In the genomic region with DNA sequence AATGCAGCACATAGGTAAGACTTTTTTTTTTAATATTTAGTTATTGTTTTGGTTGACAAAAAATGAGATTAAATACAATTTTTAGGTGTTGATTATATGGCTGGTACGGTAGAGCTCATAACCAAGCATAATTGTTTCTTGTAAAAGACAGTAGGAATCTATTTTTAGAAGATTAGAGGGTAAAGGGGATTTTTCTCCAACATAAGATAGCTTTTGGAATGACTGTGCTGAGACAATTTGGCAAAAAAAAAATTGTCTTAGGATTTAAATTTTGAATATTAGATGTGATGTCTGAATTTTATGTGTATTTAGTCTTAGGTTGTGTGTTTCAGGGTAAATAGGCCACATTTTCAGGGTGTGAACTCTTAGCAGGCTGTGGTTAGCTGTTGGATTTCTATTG, we compare ENCODE assay signal across 8 mouse cellular contexts. TPM values are rescaled to one million over a fixed set of nuclear protein-coding genes. Genes with fewer than 3 reads are reported as not detected.
DNase-seq lines count a peak whose midpoint lies in the region; ATAC-seq and TF ChIP-seq lines count a peak whose summit lies in the region.

No protein-coding gene starts in this region.

- H3K4me3 ChIP-seq in cerebellum, adult 2 months (replicated peaks; ENCODE audit: insufficient read depth, low read depth, low read length), result peak overlapping the region; percentile 96
- H3K4me3 ChIP-seq in liver, postnatal 0 days (ENCODE audit: low read depth, low read length), result no peak overlapping the region
- peak overlapping the region; percentile 40 for H3K4me3 ChIP-seq in hindbrain, embryonic 14.5 days (replicated peaks; ENCODE audit: low read length)
- H3K4me3 ChIP-seq in neural tube, embryonic 15.5 days (replicated peaks), result peak overlapping the region; percentile 48

- H3K27me3 ChIP-seq in cerebellum, adult 2 months (ENCODE audit: control insufficient read depth, insufficient read depth, low read length), result no peaks in the 10 kb centered on the region
- H3K27me3 ChIP-seq in liver, postnatal 0 days (ENCODE audit: insufficient read depth, low read length), result no peaks in the 10 kb centered on the region
- no peaks in the 10 kb centered on the region for H3K27me3 ChIP-seq in hindbrain, embryonic 14.5 days (ENCODE audit: control insufficient read depth, insufficient read depth, low read length)
- H3K27me3 ChIP-seq in neural tube, embryonic 15.5 days (replicated peaks), result no peaks in the 10 kb centered on the region

- H3K36me3 ChIP-seq in liver, postnatal 0 days (replicated peaks; ENCODE audit: insufficient read depth, low read length), result peaks cover 28% of the 10 kb centered on the region
- peaks cover 26% of the 10 kb centered on the region for H3K36me3 ChIP-seq in hindbrain, embryonic 14.5 days (replicated peaks; ENCODE audit: control insufficient read depth, insufficient read depth)
- peaks cover 13% of the 10 kb centered on the region; the same call in 1 of the 2 replicates for H3K36me3 ChIP-seq in neural tube, embryonic 15.5 days

- H3K4me1 ChIP-seq in cerebellum, adult 2 months (ENCODE audit: control insufficient read depth, insufficient read depth, low read length), result peaks cover 6% of the 10 kb centered on the region
- H3K4me1 ChIP-seq in liver, postnatal 0 days (ENCODE audit: insufficient read depth), result peaks cover 5% of the 10 kb centered on the region; the same call in 1 of the 2 replicates
- peaks cover 8% of the 10 kb centered on the region for H3K4me1 ChIP-seq in hindbrain, embryonic 14.5 days (replicated peaks; ENCODE audit: control insufficient read depth, insufficient read depth, low read length)
- peaks cover 35% of the 10 kb centered on the region for H3K4me1 ChIP-seq in neural tube, embryonic 15.5 days

- TF ChIP-seq POLR2A in cerebellum, adult 2 months (IDR thresholded peaks at IDR 0.05; ENCODE audit: borderline replicate concordance, insufficient read depth, low read length), result no peak

- 3% methylated on average over 1 of the region's 1 CpGs for WGBS in cerebellum, adult 2 months
- 61% methylated on average over 1 of the region's 1 CpGs for WGBS in liver, postnatal 0 days (ENCODE audit: insufficient replicate concordance)
- 41% methylated on average over 1 of the region's 1 CpGs for WGBS in hindbrain, embryonic 14.5 days
- 26% methylated on average over 1 of the region's 1 CpGs for WGBS in neural tube, embryonic 15.5 days

- no peak for ATAC-seq in liver, postnatal 0 days
- ATAC-seq in hindbrain, embryonic 14.5 days (ENCODE audit: low FRiP score), result no peak
- ATAC-seq in neural tube, embryonic 15.5 days (ENCODE audit: low FRiP score), result no peak

- no peak overlapping the region for H3K9ac ChIP-seq in liver, postnatal 0 days (replicated peaks)
- peak overlapping the region; percentile 63 for H3K9ac ChIP-seq in hindbrain, embryonic 14.5 days
- H3K9ac ChIP-seq in neural tube, embryonic 15.5 days (replicated peaks), result peak overlapping the region; percentile 56

- no peak for TF ChIP-seq EP300 in liver, postnatal 0 days (IDR thresholded peaks at IDR 0.05; ENCODE audit: low read depth)

- H3K27ac ChIP-seq in cerebellum, adult 2 months (ENCODE audit: insufficient read depth, low read length), result peak overlapping the region; percentile 52; the same call in 1 of the 2 replicates
- peak overlapping the region; percentile 48; the same call in 1 of the 2 replicates for H3K27ac ChIP-seq in liver, postnatal 0 days (ENCODE audit: low read depth)
- H3K27ac ChIP-seq in hindbrain, embryonic 14.5 days, result peak overlapping the region; percentile 94
- peak overlapping the region; percentile 85 for H3K27ac ChIP-seq in neural tube, embryonic 15.5 days (replicated peaks)

- H3K9me3 ChIP-seq in liver, postnatal 0 days (ENCODE audit: low read length), result no peaks in the 10 kb centered on the region
- H3K9me3 ChIP-seq in hindbrain, embryonic 14.5 days (ENCODE audit: control insufficient read depth, low read length), result no peaks in the 10 kb centered on the region
- no peaks in the 10 kb centered on the region for H3K9me3 ChIP-seq in neural tube, embryonic 15.5 days (replicated peaks)

- no peak for TF ChIP-seq CTCF in cerebellum, adult 2 months (IDR thresholded peaks at IDR 0.05; ENCODE audit: borderline replicate concordance, insufficient read depth, low read depth, low read length)
- no peak for TF ChIP-seq CTCF in liver, postnatal 0 days (IDR thresholded peaks at IDR 0.05; ENCODE audit: low read depth)

- 0 out of 2 replicates have a peak overlapping the region, but pooled peaks have one; percentile 38 for H3K4me2 ChIP-seq in liver, postnatal 0 days (ENCODE audit: low read depth, low read length)
- peak overlapping the region; percentile 73 for H3K4me2 ChIP-seq in hindbrain, embryonic 14.5 days (replicated peaks)
- peak overlapping the region; percentile 67 for H3K4me2 ChIP-seq in neural tube, embryonic 15.5 days

- DNase-seq in cerebellum, adult 2 months, result no peak
- no peak for DNase-seq in cerebellum, adult 11 months
- DNase-seq in liver, postnatal 0 days, result no peak
- no peak for DNase-seq in liver
- no peak for DNase-seq in hindbrain, embryonic 14.5 days (ENCODE audit: low spot score)
- no peak for DNase-seq in right cerebral cortex, adult 18-20 months
- DNase-seq in right cerebral cortex, postnatal 4 days, result no peak

RNA-seq across cellular contexts. Expression of a gene that starts 32.8 kb away (rescaled TPM):
- 18.5 and 20.6 TPM in 2 replicates for polyA plus RNA-seq in cerebellum, adult 2 months (2012; rRNA removed)
- 19.3 and 20.6 TPM in 2 replicates for polyA plus RNA-seq in liver, postnatal 0 days (2015; fragmentation: Nextera tagmentation; extraction: Ambion mirVana)
- polyA plus RNA-seq in hindbrain, embryonic 14.5 days (2014; fragmentation: Nextera tagmentation; extraction: Ambion mirVana), result 36.9 and 39.1 TPM in 2 replicates
- polyA plus RNA-seq in neural tube, embryonic 15.5 days (2015; fragmentation: Nextera tagmentation; extraction: Ambion mirVana), result 43.1 and 43.9 TPM in 2 replicates
